Mouse (Mus musculus): ENCODE measurements around the gene Tff3.

Gene Tff3

GRCm38 (mm10) chr17:31129452-31129851 is at the start of gene Tff3:
Tff3 (minus strand) TSS chr17:31129646.
- no peak for DNase-seq (ENCODE audit: low read depth, low spot score)

DNA sequence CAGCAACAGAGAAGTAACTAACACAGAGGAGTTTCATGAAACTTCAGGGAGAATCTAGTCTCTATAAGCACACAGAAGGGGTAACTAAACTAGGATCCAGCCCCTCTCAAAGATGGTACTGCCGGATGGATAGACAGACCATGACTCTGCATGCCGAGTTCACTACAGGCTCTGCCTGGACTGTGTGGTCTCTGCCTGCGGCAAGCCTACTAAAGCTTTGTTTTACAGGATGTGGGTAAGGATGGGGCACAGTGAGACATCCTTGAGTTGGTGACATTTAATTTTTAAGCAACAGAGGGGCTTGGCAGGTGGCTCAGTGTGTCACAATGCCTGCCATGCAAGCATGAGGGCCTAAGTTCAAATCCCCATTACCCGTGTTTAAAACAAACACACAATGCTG is 46.9 kb upstream of the Tff3 start:
- no peak for DNase-seq (ENCODE audit: low read depth, low spot score)

- no peak for DNase-seq (ENCODE audit: low read depth, low spot score)
Measured at GRCm38 (mm10) chr17:31169796-31170195, 40.4 kb upstream of the Tff3 start.

DNA sequence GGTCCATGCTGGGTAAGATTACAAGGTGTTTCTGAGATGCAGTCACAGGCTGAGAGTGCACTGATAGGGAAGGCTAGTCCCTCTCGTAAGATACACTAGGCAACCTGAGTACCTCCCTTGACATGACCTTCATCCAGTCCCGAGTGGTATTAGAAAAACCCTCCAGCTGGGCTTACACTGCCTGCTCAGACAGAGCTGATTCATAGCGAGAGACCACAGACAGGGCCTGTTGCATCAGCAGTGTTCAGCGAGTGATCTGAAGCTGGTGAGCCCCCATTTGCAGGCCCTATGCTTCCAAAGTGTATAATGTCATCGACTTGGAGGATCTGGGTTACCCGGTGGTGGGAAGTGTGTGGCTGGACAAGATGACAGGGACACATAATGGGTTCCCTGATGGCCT is 35.7 kb upstream of the Tff3 start, which contains the start of gene Tff1:
Gene Tff1, minus strand, starts transcription at position 151 of the 400 bp plus-strand sequence.
- no peak for DNase-seq (ENCODE audit: low read depth, low spot score)

DNA sequence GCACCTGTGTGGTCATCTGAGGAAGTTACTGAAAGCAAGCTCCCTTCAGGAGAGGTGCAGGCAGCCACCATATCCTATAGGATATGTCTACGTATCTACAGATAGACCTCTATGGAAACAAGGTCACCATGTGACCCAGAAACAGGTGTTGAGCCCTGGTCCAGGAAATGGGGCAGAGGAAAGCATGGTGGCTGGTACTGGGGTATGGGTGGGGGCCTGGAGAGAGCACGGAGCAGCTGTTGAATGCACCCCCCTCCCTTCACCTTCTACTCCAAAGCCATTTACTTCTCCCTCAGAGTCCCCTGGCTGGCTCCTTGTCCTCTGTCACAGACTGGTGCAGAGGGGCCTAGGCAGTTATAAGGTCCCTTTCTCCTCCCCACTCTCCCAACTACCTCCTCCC is 34.4 kb upstream of the Tff3 start:
- DNase-seq (ENCODE audit: low read depth, low spot score) = no peak

DNA sequence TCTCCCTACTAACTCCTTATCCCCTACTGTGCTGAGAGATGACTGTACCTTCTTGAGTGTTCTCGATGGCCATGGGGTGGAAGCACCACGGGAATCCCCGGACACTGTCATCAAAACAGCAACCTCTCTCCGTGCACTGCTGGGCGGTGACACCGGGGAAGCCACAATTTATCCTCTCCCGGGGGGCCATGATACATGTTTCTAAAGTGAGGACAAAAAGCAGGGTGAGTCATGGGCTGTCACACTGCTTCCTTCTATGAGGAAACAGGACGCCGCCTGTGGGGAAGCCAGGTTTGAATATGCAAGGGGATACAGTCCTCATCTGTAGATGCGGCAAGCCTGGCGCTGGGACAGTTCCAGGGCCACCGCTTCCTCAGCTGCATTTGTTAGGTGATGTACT is 33.2 kb upstream of the Tff3 start:
- DNase-seq (ENCODE audit: low read depth, low spot score) = no peak

- DNase-seq (ENCODE audit: low read depth, low spot score) = no peak
Measured at GRCm38 (mm10) chr17:31160291-31160690, 30.8 kb upstream of the Tff3 start.

DNA sequence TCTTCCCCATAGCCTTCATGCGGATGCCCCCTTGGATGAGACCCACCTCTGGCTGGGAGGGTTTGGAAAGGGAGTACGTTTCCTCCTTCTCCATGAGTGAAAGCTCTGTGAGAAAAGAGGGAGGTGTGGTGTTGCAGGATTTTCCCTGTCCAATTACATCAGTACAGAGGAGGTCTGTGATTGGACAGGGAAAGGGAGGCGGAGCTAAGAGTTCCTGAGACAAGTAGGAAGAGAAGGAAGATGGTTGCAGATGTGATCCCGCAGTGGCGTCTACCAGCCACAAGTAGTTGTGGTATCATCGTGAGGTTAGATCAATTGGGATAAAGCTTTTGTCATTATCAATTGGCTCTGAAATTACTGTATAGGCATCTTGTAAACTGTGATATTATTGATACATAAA is 28.5 kb upstream of the Tff3 start:
- no peak for DNase-seq (ENCODE audit: low read depth, low spot score)

GRCm38 (mm10) chr17:31153785-31154184 is 24.3 kb upstream of the Tff3 start:
- DNase-seq (ENCODE audit: low read depth, low spot score) = no peak

GRCm38 (mm10) chr17:31152966-31153499 is 23.6 kb upstream of the Tff3 start:
- no peak for DNase-seq (ENCODE audit: low read depth, low spot score)

DNA sequence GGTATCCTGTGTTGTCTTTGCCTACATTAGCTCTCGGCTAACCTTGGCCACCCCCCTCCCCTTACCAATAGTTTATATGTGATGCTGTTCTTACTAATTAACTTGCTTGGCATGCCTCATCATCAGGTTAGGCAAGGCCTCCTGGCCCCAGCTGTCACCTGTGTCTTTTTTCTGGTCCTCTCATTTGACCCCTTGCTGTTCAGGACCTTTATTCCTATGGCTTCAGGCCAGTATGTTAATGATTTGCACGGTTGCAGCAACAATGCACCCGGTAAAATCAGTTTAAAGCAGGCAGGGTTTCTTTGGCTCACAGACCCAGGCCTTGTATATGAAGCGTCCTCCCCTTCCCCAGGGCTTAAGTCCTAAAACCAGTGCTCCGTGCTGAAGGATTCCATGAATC is 23.1 kb upstream of the Tff3 start:
- no peak for DNase-seq (ENCODE audit: low read depth, low spot score)

DNA sequence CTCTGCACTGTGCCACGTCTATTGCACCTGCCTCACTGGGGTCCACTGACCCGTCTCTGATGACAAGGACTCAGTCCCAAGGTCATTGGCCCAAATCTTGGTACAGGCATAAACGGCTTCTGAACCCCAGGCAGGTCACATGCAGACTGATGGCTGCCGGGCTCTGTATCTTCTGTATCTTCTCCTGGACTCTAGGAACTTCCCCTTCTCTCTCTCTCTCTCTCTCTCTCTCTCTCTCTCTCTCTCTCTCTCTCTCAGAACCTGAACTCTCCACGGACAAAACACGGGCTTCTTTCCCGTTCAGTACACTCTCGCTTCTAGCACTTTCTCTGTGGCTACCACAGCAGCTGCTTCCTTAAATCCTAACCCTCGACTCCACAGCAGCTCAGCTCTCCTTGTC is 16.6 kb upstream of the Tff3 start:
- no peak for DNase-seq (ENCODE audit: low read depth, low spot score)

GRCm38 (mm10) chr17:31144040-31145037 is 14.9 kb upstream of the Tff3 start, which contains the start of gene Tff2:
Tff2 (minus strand) TSS chr17:31144282.
- no peak for DNase-seq (ENCODE audit: low read depth, low spot score)

DNA sequence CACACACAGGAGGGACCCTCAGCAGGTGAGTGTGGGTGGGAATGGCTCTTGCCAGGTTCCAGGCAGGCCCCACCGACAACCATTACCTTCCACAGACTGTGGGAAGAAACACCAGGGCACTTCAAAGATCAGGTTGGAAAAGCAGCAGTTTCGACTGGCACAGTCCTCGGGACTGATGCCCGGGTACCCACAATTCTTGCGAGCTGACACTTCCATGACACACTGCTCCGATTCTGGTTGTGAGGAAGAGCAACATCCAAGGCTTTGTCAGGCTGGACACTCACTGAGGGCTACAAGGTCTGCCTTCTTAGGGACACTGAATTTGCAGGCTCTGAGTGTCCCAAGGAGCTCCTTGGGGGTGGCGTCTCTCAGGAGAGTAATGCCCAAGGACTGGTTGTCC is 12.7 kb upstream of the Tff3 start:
- DNase-seq (ENCODE audit: low read depth, low spot score) = no peak

GRCm38 (mm10) chr17:31138398-31138797 is 9.0 kb upstream of the Tff3 start:
- DNase-seq (ENCODE audit: low read depth, low spot score) = peak; percentile 61

- no peak for DNase-seq (ENCODE audit: low read depth, low spot score)
Measured at GRCm38 (mm10) chr17:31136821-31137220, 7.4 kb upstream of the Tff3 start.

DNA sequence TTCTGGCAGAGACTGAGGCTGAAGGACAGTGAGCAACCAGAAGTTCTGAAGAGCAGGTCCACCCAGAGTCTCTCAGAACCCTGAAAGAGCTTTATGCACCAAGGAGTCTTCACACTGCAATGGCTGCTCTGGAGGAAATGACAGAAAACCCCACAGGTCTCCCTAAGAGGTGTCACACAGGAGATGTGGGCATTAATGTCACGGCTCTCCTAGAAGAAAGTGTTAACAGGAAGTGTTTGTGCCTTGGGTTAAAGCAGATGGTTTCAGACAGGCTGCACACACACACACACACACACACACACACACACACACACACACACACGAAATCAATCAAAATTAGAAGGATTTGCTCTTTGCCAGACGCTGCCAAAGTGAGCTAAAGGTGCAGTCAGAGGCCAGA is 6.8 kb upstream of the Tff3 start:
- no peak for DNase-seq (ENCODE audit: low read depth, low spot score)

DNA sequence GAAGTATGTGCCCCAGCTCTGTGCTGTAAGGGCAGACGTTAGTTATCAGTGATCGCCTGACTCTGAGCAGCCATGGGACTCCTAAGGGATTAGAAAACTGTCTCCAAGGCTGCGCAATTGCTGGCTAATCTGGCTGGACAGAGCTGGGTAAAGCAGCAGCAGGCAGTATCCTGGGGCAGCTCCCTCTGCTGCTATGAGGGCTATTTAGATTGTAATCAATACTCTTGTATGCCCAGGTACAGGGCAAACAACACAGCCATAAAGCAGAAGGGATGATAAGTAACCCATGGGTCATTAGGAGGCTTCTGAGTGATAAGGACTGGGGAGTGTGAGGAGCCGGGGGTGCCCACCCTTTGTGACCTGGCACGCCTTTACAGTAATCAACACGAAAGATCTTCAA is 5.5 kb upstream of the Tff3 start:
- no peak for DNase-seq (ENCODE audit: low read depth, low spot score)

DNA sequence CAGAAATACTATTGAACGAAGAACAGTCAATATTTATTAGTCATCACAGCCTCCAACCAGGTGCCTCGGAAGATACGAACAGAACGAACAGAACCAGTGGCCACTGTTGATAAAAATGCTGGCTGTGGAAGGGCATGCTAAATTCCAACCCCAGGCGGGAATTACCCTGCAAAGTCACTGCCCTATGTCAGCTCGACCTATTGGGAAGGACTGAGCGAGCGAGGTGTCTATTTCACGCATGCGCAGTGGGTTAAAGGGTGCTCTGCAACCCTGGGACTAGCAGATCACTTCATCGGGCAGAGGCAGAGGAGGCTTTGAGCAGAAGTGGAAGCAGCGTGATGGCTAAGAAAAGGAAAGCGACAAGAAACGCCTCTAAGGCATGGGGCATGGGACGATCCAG is 4.3 kb upstream of the Tff3 start:
- DNase-seq (ENCODE audit: low read depth, low spot score) = no peak

- DNase-seq (ENCODE audit: low read depth, low spot score) = no peak
Measured at GRCm38 (mm10) chr17:31131269-31131821, 1.9 kb upstream of the Tff3 start.

DNA sequence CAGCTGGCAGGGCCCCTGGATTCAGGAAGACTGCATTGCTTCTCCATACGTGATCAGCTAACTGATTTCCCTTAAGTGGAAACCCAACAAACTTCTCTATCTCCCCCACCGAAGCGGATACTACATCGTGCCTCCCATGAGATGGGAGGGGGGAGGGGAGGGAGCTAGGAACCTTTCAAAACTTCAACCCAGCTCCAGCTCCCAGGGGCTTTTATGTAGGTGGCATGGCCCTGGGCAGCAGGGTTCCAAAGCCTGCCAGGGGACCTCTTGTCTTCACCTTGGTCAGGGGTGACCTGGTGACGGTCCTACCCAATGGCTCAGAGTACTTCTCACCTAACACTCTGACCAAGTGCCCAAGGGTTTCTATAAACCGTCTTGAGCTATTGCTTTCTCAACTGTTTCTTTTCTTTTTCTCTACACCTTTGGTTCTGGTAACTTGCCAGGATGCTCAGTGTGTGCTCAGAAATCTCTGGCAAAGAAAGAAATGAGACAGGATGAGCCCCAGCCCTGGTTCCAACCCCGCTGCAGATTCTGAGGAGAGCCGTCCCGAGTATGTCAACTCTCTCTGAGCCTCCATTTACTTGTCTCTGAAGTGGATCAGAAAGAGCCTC is 633 bp downstream of the Tff3 start:
- no peak for DNase-seq (ENCODE audit: low read depth, low spot score)

- peak; percentile 25 for DNase-seq (ENCODE audit: low read depth, low spot score)
Measured at GRCm38 (mm10) chr17:31125548-31126266, 3.7 kb downstream of the Tff3 start.
